Mouse (Mus musculus): Measurements from ENCODE around the gene Opcml.

The Opcml gene

DNA sequence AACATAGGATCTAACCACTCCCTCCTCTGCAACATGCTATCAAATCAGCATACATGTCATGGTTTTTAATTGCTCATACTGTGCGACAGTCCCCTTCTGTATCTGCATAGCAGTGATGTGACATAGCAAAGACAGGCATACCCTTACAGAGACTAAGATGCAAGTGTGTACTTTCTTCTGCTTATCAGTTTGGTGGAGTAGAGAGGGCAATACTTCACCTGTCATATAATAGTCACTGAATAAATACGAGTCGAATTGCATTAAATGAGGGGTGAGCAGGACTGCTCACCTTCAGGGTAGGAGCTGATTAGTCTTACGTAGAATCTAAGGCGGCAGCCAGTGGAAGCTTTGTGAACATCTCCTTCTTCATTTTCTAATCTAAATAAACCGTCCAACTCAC, 1146.6 kb downstream of the Opcml start:
- DNase-seq (ENCODE audit: low spot score in 2 of 2): no peak

GRCm38 (mm10) chr9:28937980-28938379, 1147.4 kb downstream of the Opcml start:
- DNase-seq (ENCODE audit: low spot score in 2 of 2): peak in 1 of 2 experiments; percentile 25

DNA sequence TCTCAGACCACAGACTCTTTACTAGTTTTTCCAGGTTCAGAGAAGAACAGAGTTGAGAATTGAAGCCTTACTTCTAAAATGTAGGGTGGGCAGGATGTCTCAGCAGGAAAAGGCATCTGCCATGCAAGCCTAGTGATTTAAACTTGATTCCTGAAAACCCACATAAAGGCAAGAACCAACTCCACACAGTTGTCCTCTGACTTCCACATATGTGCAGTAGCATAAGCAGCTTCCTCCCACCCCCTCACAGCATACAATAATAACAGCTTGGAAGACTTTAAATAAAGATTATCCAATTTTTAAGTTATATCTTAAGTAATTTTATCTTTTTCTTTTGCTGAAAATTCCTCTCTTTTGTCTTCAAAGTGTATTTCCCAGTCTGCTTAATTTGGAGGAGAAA, 1150.3 kb downstream of the Opcml start:
- no peak for DNase-seq (ENCODE audit: low spot score in 2 of 2)

GRCm38 (mm10) chr9:28969455-28969854, 1178.9 kb downstream of the Opcml start:
- DNase-seq (ENCODE audit: low spot score in 2 of 2): no peak
